Mouse (Mus musculus) ES-E14 (cell line): Measurements from ENCODE around the gene Fndc3a. TPM values are rescaled to one million over a fixed set of nuclear protein-coding genes. Genes with fewer than 3 reads are reported as not detected.

Experiments
- DNase-seq: peaks from one replicate; pipeline ENCODE4 v3.0.0-alpha.2; 2013; ENCODE audit warnings: low read depth, low spot score
- H3K27ac ChIP-seq: 2 replicates; pipeline ENCODE4 v1.5.1; 2012; ENCODE audit warnings: low read depth, mild to moderate bottlenecking, low read length, moderate library complexity, mixed read lengths; ENCODE audit not compliant: poor library complexity, insufficient read depth, severe bottlenecking
- H3K36me3 ChIP-seq: 2 replicates; pipeline ENCODE4 v1.6.1; 2012; ENCODE audit warnings: mild to moderate bottlenecking, low read length, moderate library complexity, mixed read lengths; ENCODE audit not compliant: control insufficient read depth, poor library complexity, insufficient read depth, severe bottlenecking
- H3K4me1 ChIP-seq, 2 experiments: fragments of 150-350 bp in 1 of 2; sonication (generic) in 1 of 2; 2 replicates each; pipeline ENCODE4 v1.6.1; 2012; ENCODE audit warnings: low read length in 2 of 2, mild to moderate bottlenecking in 1 of 2, mixed read lengths in 1 of 2; ENCODE audit not compliant: control insufficient read depth in 2 of 2, insufficient read depth in 2 of 2, poor library complexity in 1 of 2
- H3K4me3 ChIP-seq, 2 experiments: fragments of 150-350 bp in 1 of 2; sonication (generic) in 1 of 2; 2 replicates each; pipeline ENCODE4 v1.5.1; 2012; ENCODE audit warnings: low read length in 2 of 2, low read depth in 1 of 2, mild to moderate bottlenecking in 1 of 2, mixed read lengths in 1 of 2; ENCODE audit not compliant: insufficient read depth in 1 of 2, poor library complexity in 1 of 2, severe bottlenecking in 1 of 2
- H3K9ac ChIP-seq: 2 replicates; pipeline ENCODE4 v1.6.1; 2012; ENCODE audit warnings: low read depth, mild to moderate bottlenecking, low read length, mixed read lengths; ENCODE audit not compliant: poor library complexity, insufficient read depth, severe bottlenecking
- H3K9me3 ChIP-seq: fragments of 150-350 bp; sonication (generic); 2 replicates; pipeline ENCODE4 v1.6.1; 2012; ENCODE audit warnings: low read depth, mild to moderate bottlenecking, low read length; ENCODE audit not compliant: control insufficient read depth, insufficient read depth
- CHD2 ChIP-seq: IDR thresholded peaks from 2 replicates; pipeline ENCODE4 v1.6.1; 2014; ENCODE audit warnings: mild to moderate bottlenecking, low read depth, low read length, inconsistent platforms
- HCFC1 ChIP-seq: IDR thresholded peaks from 2 replicates; pipeline ENCODE4 v1.6.1; 2012; ENCODE audit warnings: low read length, inconsistent platforms, borderline replicate concordance; ENCODE audit not compliant: insufficient read depth
- MAFK ChIP-seq: IDR thresholded peaks from 2 replicates; pipeline ENCODE4 v1.6.1; 2014; ENCODE audit warnings: mild to moderate bottlenecking, low read depth, low read length, inconsistent platforms; ENCODE audit not compliant: insufficient read depth
- ZC3H11A ChIP-seq: IDR thresholded peaks from 2 replicates; pipeline ENCODE4 v1.6.1; 2012; ENCODE audit warnings: low read depth, mild to moderate bottlenecking, inconsistent platforms, low read length, borderline replicate concordance
- ZNF384 ChIP-seq: IDR thresholded peaks from 2 replicates; pipeline ENCODE4 v1.6.1; 2012; ENCODE audit warnings: low read depth, low read length, inconsistent platforms
- in situ Hi-C, 2 experiments: fragments of 600-800 bp; cut with MboI; formaldehyde crosslinking; loops; one replicate each; pipeline ENCODE4 v1.15.1; 2025; ENCODE audit warnings: low sequenced_read_pairs in 2 of 2, inconsistent platforms in 1 of 2; ENCODE audit not compliant: unreplicated experiment in 2 of 2
- total RNA-seq: library from RNA; depleted of rRNA; stranded (reverse); fragments of 300-350 nt; gene quantifications from 2 replicates; pipeline ENCODE4 v1.2.3, GENCODE M21; 2012; rRNA removed

Fndc3a gene
- total RNA-seq, 1 experiment: 14.4 TPM

DNA sequence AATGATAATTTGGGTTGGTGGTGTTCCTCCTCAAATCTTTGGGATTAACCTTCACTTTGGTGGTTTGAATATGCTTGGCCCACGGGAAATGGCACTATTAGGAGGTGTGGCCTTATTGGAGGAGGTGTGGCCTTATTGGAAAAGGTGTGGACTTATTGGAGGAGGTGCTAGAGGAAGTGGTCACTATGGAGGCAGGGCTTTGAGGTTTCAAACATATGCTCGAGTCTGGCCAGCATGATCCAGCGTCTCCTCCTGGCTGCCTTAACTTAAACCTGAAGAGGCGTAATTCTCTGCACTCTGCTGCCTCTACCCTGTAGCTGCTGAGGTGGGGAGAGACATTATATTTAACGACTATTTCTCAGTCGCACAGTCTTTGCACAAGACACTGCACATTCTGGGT is 206.6 kb downstream of the Fndc3a start:
- no peaks in the 10 kb centered on the region for H3K36me3 ChIP-seq
- no peaks in the 10 kb centered on the region for H3K9me3 ChIP-seq
- in situ Hi-C loops: no loop called here
- no peak overlapping the region for H3K27ac ChIP-seq
- no peak overlapping the region for H3K9ac ChIP-seq
- TF ChIP-seq HCFC1 (no peak), CHD2 (no peak), MAFK (no peak), ZNF384 (0 out of 2 replicates have a peak, but pooled peaks have one; percentile 0), ZC3H11A (no peak)
- peaks cover 2 to 7% of the 10 kb centered on the region in 2 experiments; a peak in 2 of 4 replicates for H3K4me1 ChIP-seq
- no peak for DNase-seq
- H3K4me3 ChIP-seq: no peak overlapping the region

DNA sequence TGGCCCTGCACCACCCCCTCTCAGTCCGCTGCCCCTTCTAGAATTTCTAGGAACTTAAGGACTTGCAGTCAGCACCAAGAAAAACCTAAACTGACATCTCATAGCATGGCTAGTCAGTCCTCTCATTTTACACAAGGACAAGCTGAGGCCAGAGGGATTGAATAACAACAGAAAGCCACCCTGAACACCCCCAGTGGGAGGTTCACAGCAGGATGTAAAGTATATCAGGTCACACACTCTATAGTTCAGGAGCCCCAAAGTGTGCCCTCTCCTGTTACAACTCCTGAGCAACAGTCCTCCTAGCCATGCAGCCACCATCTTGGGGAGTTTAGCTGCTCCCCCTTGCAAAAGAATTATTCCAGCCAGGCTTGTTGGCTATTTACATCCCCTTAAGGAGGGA is 216.0 kb downstream of the Fndc3a start:
- Histone ChIP-seq H3K4me1 (no peaks in the 10 kb centered on the region), H3K4me3 (no peak overlapping the region), H3K27ac (no peak overlapping the region), H3K9me3 (no peaks in the 10 kb centered on the region), H3K36me3 (no peaks in the 10 kb centered on the region), H3K9ac (no peak overlapping the region)
- in situ Hi-C loops: no loop called here
- DNase-seq: no peak
- TF ChIP-seq ZC3H11A: no peak
- no peak for TF ChIP-seq ZNF384

DNA sequence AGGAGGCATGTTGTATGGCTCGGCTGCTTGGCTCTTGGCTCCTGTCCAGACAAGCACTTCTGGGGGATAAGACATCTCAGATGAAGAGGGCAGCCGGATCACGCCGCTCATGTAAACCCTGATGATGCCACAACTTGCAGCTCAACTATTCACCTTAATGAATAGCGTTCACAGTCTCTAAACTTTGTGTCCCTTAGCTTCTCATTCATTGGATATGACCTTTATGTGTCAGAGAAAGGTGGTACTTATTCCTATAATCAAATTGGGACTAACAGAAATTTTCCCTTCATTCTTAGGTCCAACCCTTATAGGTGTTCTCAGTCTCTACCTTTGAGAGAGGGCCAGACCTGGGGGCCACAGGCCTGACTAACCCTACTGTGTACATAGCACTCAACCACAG is 218.1 kb downstream of the Fndc3a start, which contains the start of gene Gm9195:
Gene Gm9195, minus strand, starts transcription at position 101 of the 400 bp plus-strand sequence.
- TF ChIP-seq CHD2 (no peak), HCFC1 (no peak), ZC3H11A (no peak), ZNF384 (no peak), MAFK (no peak)
- no peak for DNase-seq
- H3K4me1 ChIP-seq: no peaks in the 10 kb centered on the region
- H3K36me3 ChIP-seq: no peaks in the 10 kb centered on the region
- no peak within 1 kb of the TSS for H3K4me3 ChIP-seq
- H3K27ac ChIP-seq: no peak within 1 kb of the TSS
- H3K9ac ChIP-seq: no peak within 1 kb of the TSS
- in situ Hi-C loops: no loop called here
- H3K9me3 ChIP-seq: no peaks in the 10 kb centered on the region

DNA sequence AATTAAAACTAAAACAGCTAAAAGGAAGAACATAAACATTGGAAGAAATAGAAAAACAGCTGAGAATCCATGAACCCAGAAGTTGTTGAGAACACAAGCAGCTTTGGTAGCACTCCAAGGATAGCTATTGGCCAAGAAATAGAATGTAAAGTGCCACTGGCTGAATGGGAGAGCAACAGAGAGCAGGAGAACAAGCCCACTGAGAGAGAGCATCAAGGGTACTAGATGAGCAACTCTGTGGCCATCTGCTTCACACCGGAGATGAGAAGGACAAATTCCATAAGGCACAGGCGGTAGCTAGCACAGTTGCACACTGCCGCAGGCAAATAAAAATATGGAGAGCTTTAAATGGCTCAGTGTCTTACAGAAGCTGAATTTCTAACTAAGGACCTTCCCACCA is 219.4 kb downstream of the Fndc3a start:
- in situ Hi-C loops: no loop called here
- Histone ChIP-seq H3K4me3 (no peak overlapping the region), H3K4me1 (no peaks in the 10 kb centered on the region), H3K9me3 (no peaks in the 10 kb centered on the region), H3K36me3 (no peaks in the 10 kb centered on the region), H3K9ac (no peak overlapping the region), H3K27ac (no peak overlapping the region)
- no peak for DNase-seq
- TF ChIP-seq ZC3H11A (no peak), ZNF384 (no peak), MAFK (no peak), CHD2 (no peak), HCFC1 (no peak)

Other genes with a start within 250 kb of the Fndc3a start
- gene Gm9195, start 218.2 kb downstream of the Fndc3a start, total RNA-seq: not detected in 2 replicates